Mouse (Mus musculus): ENCODE data around the gene Arhgdib.

DNA sequence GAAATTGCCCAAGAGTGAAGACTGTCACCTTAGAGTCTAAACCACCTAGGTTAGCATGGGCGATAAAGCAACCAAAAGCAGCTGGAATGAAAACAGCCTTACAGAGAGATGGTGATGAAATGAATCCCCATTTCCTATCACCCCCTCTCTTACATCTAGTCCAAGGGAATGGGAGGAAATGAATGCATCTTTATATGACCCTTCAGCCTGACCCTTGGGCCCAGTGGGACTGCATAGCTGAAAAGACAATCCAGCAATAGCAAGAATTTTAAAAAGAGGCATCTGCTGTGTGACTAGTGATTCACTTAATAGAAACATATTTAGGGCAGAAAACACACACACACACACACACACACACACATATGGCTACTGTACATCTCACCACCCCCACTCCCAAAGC, 14.1 kb downstream of the Arhgdib start:
- no peak for TF ChIP-seq CTCF (IDR thresholded peaks at IDR 0.05; ENCODE audit: low read depth)
- TF ChIP-seq EP300 (IDR thresholded peaks at IDR 0.05; ENCODE audit: low read depth) = no peak
